Mouse (Mus musculus) adrenal gland (tissue): ENCODE results near the gene Bglap3.
"Not testable (repeated sequence)": the region's sequence is repeated elsewhere in the genome, so short reads cannot be mapped to it uniquely, and the experiment has no call there.

Experiments used
- intact Hi-C: fragments of 180-260 bp; cut with DNase I; formaldehyde crosslinking; loops from one replicate; pipeline ENCODE4 v1.15.1; 2025

Bglap3 gene

DNA sequence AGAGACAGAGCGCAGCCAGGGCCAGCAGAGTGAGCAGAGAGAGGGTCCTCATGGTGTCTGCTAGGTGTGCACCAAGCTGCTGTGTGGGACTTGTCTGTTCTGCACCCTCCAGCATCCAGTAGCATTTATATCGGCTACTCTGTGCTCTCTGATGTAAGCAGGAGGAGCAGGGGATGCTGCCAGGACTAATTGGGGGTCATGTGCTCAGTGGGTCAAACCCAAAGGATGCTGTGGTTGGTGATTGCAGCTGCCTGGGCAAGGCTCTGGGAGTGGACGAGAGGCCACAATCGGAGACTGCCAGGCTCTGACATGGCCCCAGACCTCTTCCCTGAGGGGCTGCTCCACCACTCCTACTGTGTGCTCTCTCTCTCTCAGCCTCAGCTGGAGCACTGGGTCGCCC, 6.1 kb upstream of the Bglap3 start, which contains the start of gene Bglap2:
Gene Bglap2 (minus strand): TSS at position 101 of the 400 bp plus-strand sequence.
- intact Hi-C loops: not testable (repeated sequence)

DNA sequence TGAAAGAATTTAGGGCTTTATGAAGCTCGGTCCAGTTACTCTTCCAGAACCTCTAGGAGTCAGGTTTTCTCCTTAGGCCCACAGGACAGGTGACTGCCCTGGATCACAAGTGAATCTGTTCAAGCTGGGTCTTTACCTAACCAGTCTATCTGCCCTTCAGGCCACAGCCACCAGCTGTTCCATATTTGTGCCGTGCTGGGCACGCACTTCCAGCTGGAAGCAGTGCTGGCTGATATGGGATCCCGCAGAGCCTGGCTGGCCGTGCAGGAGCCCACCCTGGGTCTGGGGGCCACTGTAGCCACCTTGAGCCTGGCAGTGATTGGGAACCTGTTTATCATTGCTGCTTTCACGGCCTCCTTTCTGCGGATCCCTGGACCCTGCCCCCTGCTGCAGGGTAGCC, 4.1 kb upstream of the Bglap3 start:
- intact Hi-C loops: not testable (repeated sequence)

- intact Hi-C loops: not testable (repeated sequence)
Observed at GRCm38 (mm10) chr3:88375750-88376626, 3.4 kb upstream of the Bglap3 start.

DNA sequence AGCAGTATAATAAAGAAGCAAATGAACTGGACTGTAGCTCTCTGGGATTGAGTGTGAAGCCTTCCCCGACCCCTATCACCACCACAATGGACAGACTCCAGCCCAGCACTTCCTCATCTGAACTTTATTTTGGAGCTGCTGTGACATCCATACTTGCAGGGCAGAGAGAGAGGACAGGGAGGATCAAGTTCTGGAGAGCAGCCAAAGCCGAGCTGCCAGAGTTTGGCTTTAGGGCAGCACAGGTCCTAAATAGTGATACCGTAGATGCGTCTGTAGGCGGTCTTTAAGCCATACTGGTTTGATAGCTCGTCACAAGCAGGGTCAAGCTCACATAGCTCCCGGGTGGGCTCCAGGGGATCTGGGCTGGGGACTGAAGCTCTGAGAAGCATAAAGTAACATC, 4.0 kb downstream of the Bglap3 start:
- intact Hi-C loops: not testable (repeated sequence)

DNA sequence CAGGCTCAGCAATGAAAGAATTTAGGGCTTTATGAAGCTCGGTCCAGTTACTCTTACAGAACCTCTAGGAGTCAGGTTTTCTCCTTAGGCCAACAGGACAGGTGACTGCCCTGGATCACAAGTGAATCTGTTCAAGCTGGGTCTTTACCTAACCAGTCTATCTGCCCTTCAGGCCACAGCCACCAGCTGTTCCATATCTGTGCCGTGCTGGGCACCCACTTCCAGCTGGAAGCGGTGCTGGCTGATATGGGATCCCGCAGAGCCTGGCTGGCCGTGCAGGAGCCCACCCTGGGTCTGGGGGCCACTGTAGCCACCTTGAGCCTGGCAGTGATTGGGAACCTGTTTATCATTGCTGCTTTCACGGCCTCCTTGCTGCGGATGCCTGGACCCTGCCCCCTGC, 5.0 kb downstream of the Bglap3 start:
- intact Hi-C loops: not testable (repeated sequence)

GRCm38 (mm10) chr3:88366830-88367428, 5.6 kb downstream of the Bglap3 start:
- intact Hi-C loops: not testable (repeated sequence)

DNA sequence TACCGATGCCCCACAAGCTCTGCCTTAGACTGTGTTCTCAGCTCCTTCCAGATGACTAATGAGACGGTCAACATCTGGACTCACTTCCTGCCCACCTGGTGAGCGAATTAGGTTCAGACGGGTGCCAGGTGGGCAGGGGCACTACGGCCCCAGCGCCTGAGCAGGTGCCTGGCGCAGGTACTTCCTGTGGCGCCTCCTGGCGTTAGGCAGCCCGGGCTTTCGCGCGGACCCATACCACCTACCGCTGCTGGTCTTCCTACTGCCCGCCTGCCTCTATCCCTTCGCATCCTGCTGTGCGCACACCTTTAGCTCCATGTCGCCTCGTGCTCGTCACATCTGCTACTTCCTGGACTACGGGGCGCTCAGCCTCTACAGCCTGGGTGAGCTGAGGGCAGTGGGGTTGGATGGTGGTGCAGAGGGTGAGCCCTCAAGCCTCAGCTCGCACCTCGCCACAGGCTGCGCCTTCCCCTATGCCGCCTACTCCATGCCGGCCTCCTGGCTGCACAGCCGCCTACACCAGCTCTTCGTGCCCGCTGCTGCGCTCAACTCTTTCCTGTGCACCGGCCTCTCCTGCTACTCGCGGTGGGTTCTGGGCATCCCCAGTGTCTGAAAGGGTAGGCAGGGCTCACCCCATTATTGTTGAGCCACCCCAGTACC, 6.7 kb downstream of the Bglap3 start:
- intact Hi-C loops: no loop called here

- intact Hi-C loops: no loop called here
Observed at GRCm38 (mm10) chr3:88364337-88364736, 8.2 kb downstream of the Bglap3 start, which contains the start of gene Paqr6. Paqr6 (plus strand) TSS chr3:88364584.

DNA sequence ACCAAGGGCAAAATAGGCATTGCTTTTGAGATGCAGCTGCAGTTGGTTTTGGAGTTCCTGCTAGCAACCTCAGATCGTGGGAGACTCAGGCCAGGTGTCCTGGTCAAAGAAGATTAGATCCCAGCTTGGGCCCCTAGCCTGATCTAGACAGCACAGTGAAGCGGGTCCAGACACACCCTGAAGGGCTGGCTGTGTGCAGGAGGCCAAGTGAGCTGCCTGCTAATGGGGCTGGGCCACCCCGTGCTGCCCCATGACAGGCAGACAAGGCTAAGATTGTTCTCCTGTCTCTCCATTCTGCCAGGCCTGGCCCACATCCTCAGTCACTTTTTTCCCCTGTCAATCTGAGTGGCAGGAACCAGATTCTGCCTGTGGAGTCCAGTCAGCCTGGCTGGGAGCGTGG, 8.8 kb downstream of the Bglap3 start:
- intact Hi-C loops: no loop called here

- intact Hi-C loops: no loop called here
Observed at GRCm38 (mm10) chr3:88361612-88362313, 10.8 kb downstream of the Bglap3 start.

- intact Hi-C loops: no loop called here
Observed at GRCm38 (mm10) chr3:88361096-88361495, 11.4 kb downstream of the Bglap3 start.

GRCm38 (mm10) chr3:88359989-88360388, 12.6 kb downstream of the Bglap3 start:
- intact Hi-C loops: no loop called here

DNA sequence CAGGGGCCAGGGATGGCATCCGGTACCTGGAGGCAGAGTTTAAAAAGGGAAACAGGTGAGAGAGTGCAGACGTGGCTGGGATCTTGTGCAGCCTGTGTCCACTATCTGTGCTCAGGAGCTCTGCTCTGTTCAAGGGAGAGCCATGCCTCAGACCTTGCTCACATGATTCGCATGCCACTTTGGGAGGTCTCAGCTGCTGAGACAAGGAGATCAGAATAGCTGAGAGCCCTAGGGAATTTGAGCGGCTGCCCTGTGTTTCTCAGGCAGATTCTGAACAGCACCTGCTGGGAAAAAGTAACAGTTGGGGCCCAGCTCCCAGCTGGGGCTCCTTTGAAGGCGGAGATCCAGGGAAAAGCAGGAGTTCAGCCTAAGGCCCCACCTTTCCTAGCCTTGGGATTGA, 13.0 kb downstream of the Bglap3 start:
- intact Hi-C loops: no loop called here

- intact Hi-C loops: no loop called here
Observed at GRCm38 (mm10) chr3:88354396-88355165, 18.0 kb downstream of the Bglap3 start.

- intact Hi-C loops: no loop called here
Observed at GRCm38 (mm10) chr3:88352907-88353306, 19.6 kb downstream of the Bglap3 start.

GRCm38 (mm10) chr3:88350732-88351131, 21.8 kb downstream of the Bglap3 start:
- intact Hi-C loops: no loop called here

GRCm38 (mm10) chr3:88339006-88339405, 33.5 kb downstream of the Bglap3 start:
- intact Hi-C loops: no loop called here

GRCm38 (mm10) chr3:88338316-88338715, 34.2 kb downstream of the Bglap3 start:
- intact Hi-C loops: no loop called here

- intact Hi-C loops: no loop called here
Observed at GRCm38 (mm10) chr3:88337367-88338020, 35.0 kb downstream of the Bglap3 start.
